Comparison of ENCODE assay signal across 10 mouse cellular contexts in the genomic region with DNA sequence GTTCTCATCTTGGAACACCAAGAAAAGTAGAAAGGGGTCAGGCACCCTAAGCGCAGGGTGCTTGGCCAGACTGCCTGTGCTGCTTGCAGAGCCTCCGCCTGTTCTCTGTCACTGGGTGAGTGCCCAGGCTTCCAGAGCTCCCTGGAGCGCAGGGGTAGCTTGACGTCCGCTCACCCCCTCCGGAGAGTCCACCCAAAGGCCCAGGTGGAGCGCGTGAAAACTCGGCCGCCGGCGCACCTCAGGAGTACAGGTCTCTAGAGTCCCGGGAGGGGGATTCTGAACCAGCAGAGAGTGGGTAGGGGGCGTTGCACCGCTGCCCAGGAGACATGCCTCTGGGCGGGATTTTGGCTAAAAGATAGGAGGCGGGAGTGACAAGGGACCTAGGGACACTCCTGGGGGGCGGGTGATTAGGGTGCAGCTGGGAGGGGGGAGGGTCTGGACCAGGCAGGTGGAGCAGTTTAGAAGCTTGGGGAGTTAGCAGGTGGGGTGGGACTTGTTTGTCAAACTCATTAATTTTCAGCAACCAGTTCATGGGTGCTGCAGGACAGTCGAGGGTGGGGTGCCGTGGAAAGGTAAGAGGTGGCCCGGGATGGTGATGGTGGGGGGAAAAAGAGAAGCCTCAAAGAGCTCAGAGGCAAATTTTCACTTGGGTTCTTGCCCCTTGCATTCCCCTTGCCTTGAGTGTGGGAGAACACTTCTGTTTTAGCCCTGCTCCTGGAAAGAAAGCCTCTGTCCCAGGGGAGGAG. TPM values are rescaled to one million over a fixed set of nuclear protein-coding genes. Genes with fewer than 3 reads are reported as not detected.
DNase-seq lines count a peak whose midpoint lies in the region; ATAC-seq lines count a peak whose summit lies in the region.
"Had no signal": no experiment of that assay in that cellular context is flagged by ENCODE, and none has a peak within 500 bp of the region (broad histone marks: within the 10 kb centered on the region; RNA-seq: fewer than 3 reads in every experiment).

No protein-coding gene starts in this region.

- no peaks in the 10 kb centered on the region for H3K36me3 ChIP-seq in midbrain, embryonic 10.5 days
- no peaks in the 10 kb centered on the region for H3K36me3 ChIP-seq in stomach, embryonic 15.5 days

- H3K4me1 ChIP-seq in midbrain, embryonic 10.5 days, result peaks cover 25% of the 10 kb centered on the region
- H3K4me1 ChIP-seq in stomach, embryonic 15.5 days, result peaks cover 15% of the 10 kb centered on the region

- no peak overlapping the region for H3K9ac ChIP-seq in stomach, embryonic 15.5 days

- peaks cover 51% of the 10 kb centered on the region for H3K27me3 ChIP-seq in midbrain, embryonic 10.5 days (ENCODE audit: low read depth, poor library complexity, severe bottlenecking)
- H3K27me3 ChIP-seq in stomach, embryonic 15.5 days (replicated peaks), result peaks cover 21% of the 10 kb centered on the region

- under 1% methylated on average over 21 of the region's 21 CpGs for WGBS in midbrain, embryonic 10.5 days
- 2% methylated on average over 21 of the region's 21 CpGs for WGBS in stomach, embryonic 15.5 days

- ATAC-seq in stomach, embryonic 15.5 days (ENCODE audit: insufficient read depth, low FRiP score, low read depth), result peak; percentile 39; the same call in 1 of the 2 replicates

- peak; percentile 8 for DNase-seq in gastrocnemius, postnatal 10 days
- DNase-seq in gastrocnemius, postnatal 14 days, result no peak
- peak; percentile 72 for DNase-seq in cerebellum, adult 11-12 months
- DNase-seq in frontal cortex, postnatal 36 days (ENCODE audit: low spot score in 2 of 2), result peak; percentile 48 to 49
- DNase-seq in layer of hippocampus, adult 18-20 months (ENCODE audit: low spot score in 2 of 2), result peak; percentile 35 to 51
- peak; percentile 38 for DNase-seq in midbrain, embryonic 10.5 days (ENCODE audit: low spot score)
- DNase-seq in urinary bladder, postnatal 10 days (ENCODE audit: low spot score), result no peak

- no peak overlapping the region for H3K27ac ChIP-seq in midbrain, embryonic 10.5 days (replicated peaks)
- no peak overlapping the region for H3K27ac ChIP-seq in stomach, embryonic 15.5 days

- H3K4me3 ChIP-seq in midbrain, embryonic 10.5 days, result peak overlapping the region; percentile 64
- H3K4me3 ChIP-seq in stomach, embryonic 15.5 days (replicated peaks), result peak overlapping the region; percentile 41

- intact Hi-C loops in gastrocnemius, postnatal 14 days (cut with DNase I; ENCODE audit: low total_unique reads), result no loop called here

- no peaks in the 10 kb centered on the region for H3K9me3 ChIP-seq in midbrain, embryonic 10.5 days (replicated peaks)
- H3K9me3 ChIP-seq in stomach, embryonic 15.5 days, result no peaks in the 10 kb centered on the region

- peak overlapping the region; percentile 83 for H3K4me2 ChIP-seq in stomach, embryonic 15.5 days

RNA-seq across cellular contexts. Expression of gene Kcnj3, which starts 0.7 kb away (rescaled TPM):
- total RNA-seq in gastrocnemius, postnatal 10 days (2021), result 1 to 10 TPM; 1.0 to 1.4 TPM
- total RNA-seq in gastrocnemius, postnatal 14 days (2021), result under 1 TPM; 0.29 to 0.51 TPM
- total RNA-seq in layer of hippocampus, adult 18-20 months (2021), result 100 to 1,000 TPM; 116 to 120 TPM
- polyA plus RNA-seq in midbrain, embryonic 10.5 days (2016; fragmentation: Nextera tagmentation; extraction: Ambion mirVana), result 0.30 and 0.31 TPM in 2 replicates
- 0.17 and 0.22 TPM in 2 replicates for polyA plus RNA-seq in stomach, embryonic 15.5 days (2015; fragmentation: Nextera tagmentation; extraction: Ambion mirVana)
- polyA plus RNA-seq: C2C12; liver, embryonic 16.5 days had no signal

Comparison
In these comparisons a context has a peak if more than half of its experiments do, and no peak if none do; other contexts are left out.
1. DNase-seq: peak in gastrocnemius, postnatal 10 days (single experiment), cerebellum, adult 11-12 months (single experiment), frontal cortex, postnatal 36 days (2 of 2), layer of hippocampus, adult 18-20 months (2 of 2) and midbrain, embryonic 10.5 days (single experiment); none in gastrocnemius, postnatal 14 days (single experiment) and urinary bladder, postnatal 10 days (single experiment).
2. RNA of gene Kcnj3, which starts 0.7 kb away (total RNA-seq): 116 to 120 TPM in layer of hippocampus, adult 18-20 months; 1.0 to 1.4 TPM in gastrocnemius, postnatal 10 days and 0.29 to 0.51 TPM in gastrocnemius, postnatal 14 days; every median in the first group is over 10 times any median in the second.